Mouse (Mus musculus): ENCODE data around the gene Sptlc3. TPM values are rescaled to one million over a fixed set of nuclear protein-coding genes. Genes with fewer than 3 reads are reported as not detected.

The Sptlc3 gene
- polyA plus RNA-seq (2012; rRNA removed) (not detected in 2 replicates), polyA plus RNA-seq (2014; fragmentation: Nextera tagmentation; extraction: Ambion mirVana) (not detected in 2 replicates)

GRCm38 (mm10) chr2:139493836-139494235 lies at the start of gene Sptlc3:
Sptlc3 (plus strand) TSS chr2:139493913.
- Histone ChIP-seq H3K4me3 (ENCODE audit: insufficient read depth in 1 of 2, low read depth in 2 of 2, low read length in 2 of 2) (no peak within 1 kb of the TSS), H3K36me3 (replicated peaks; ENCODE audit: control insufficient read depth, insufficient read depth, low read depth) (no peaks in the 10 kb centered on the region), H3K27ac (no peak within 1 kb of the TSS), H3K4me2 (ENCODE audit: low read depth) (no peak within 1 kb of the TSS), H3K9ac (replicated peaks) (no peak within 1 kb of the TSS), H3K9me3 (ENCODE audit: control insufficient read depth, low read length) (no peaks in the 10 kb centered on the region), H3K4me1 (replicated peaks; ENCODE audit: control insufficient read depth in 2 of 2, insufficient read depth in 2 of 2, low read length in 1 of 2) (no peaks in the 10 kb centered on the region), H3K27me3 (ENCODE audit: control insufficient read depth, insufficient read depth, low read length) (no peaks in the 10 kb centered on the region)
- TF ChIP-seq CTCF (IDR thresholded peaks at IDR 0.05; ENCODE audit: low read depth) (no peak), EP300 (IDR thresholded peaks at IDR 0.05; ENCODE audit: low read depth) (no peak)
- WGBS (ENCODE audit: insufficient replicate concordance): 38% methylated on average over 5 of the region's 5 CpGs
- DNase-seq (ENCODE audit: low read depth in 3 of 3, low spot score in 3 of 3) (no peak), ATAC-seq (ENCODE audit: insufficient read depth) (no peak)

GRCm38 (mm10) chr2:139467726-139468125 lies 26.0 kb upstream of the Sptlc3 start:
- 73% methylated on average over 4 of the region's 4 CpGs for WGBS (ENCODE audit: insufficient replicate concordance)
- H3K4me2 ChIP-seq (ENCODE audit: low read depth): no peak overlapping the region
- H3K4me3 ChIP-seq (ENCODE audit: insufficient read depth in 1 of 2, low read depth in 2 of 2, low read length in 2 of 2): no peak overlapping the region
- no peaks in the 10 kb centered on the region for H3K27me3 ChIP-seq (ENCODE audit: control insufficient read depth, insufficient read depth, low read length)
- no peak overlapping the region for H3K27ac ChIP-seq
- H3K9ac ChIP-seq (replicated peaks): no peak overlapping the region
- ATAC-seq (ENCODE audit: insufficient read depth) (no peak), DNase-seq (ENCODE audit: low read depth in 3 of 3, low spot score in 3 of 3) (no peak)
- H3K4me1 ChIP-seq (replicated peaks; ENCODE audit: control insufficient read depth in 2 of 2, insufficient read depth in 2 of 2, low read length in 1 of 2): no peaks in the 10 kb centered on the region
- no peak for TF ChIP-seq EP300 (IDR thresholded peaks at IDR 0.05; ENCODE audit: low read depth)
- no peak for TF ChIP-seq CTCF (IDR thresholded peaks at IDR 0.05; ENCODE audit: low read depth)
- H3K9me3 ChIP-seq (ENCODE audit: control insufficient read depth, low read length): no peaks in the 10 kb centered on the region
- no peaks in the 10 kb centered on the region for H3K36me3 ChIP-seq (replicated peaks; ENCODE audit: control insufficient read depth, insufficient read depth, low read depth)

- DNase-seq (ENCODE audit: low read depth in 3 of 3, low spot score in 3 of 3): no peak
- H3K4me2 ChIP-seq (ENCODE audit: low read depth): no peak overlapping the region
- no peaks in the 10 kb centered on the region for H3K9me3 ChIP-seq (ENCODE audit: control insufficient read depth, low read length)
- H3K36me3 ChIP-seq (replicated peaks; ENCODE audit: control insufficient read depth, insufficient read depth, low read depth): no peaks in the 10 kb centered on the region
- H3K27ac ChIP-seq: no peak overlapping the region
- no peak overlapping the region for H3K9ac ChIP-seq (replicated peaks)
- H3K4me1 ChIP-seq (replicated peaks; ENCODE audit: control insufficient read depth in 2 of 2, insufficient read depth in 2 of 2, low read length in 1 of 2): no peaks in the 10 kb centered on the region
- ATAC-seq (ENCODE audit: insufficient read depth): no peak
- TF ChIP-seq CTCF (IDR thresholded peaks at IDR 0.05; ENCODE audit: low read depth) (no peak), EP300 (IDR thresholded peaks at IDR 0.05; ENCODE audit: low read depth) (no peak)
- H3K4me3 ChIP-seq (ENCODE audit: insufficient read depth in 1 of 2, low read depth in 2 of 2, low read length in 2 of 2): no peak overlapping the region
- H3K27me3 ChIP-seq (ENCODE audit: control insufficient read depth, insufficient read depth, low read length): no peaks in the 10 kb centered on the region
- 28% methylated on average over 5 of the region's 5 CpGs for WGBS (ENCODE audit: insufficient replicate concordance)
These were observed 5.0 kb upstream of the Sptlc3 start for GRCm38 (mm10) chr2:139488708-139489107.

GRCm38 (mm10) chr2:139494629-139495028 lies 916 bp downstream of the Sptlc3 start:
- DNase-seq (ENCODE audit: low read depth in 3 of 3, low spot score in 3 of 3) (no peak), ATAC-seq (ENCODE audit: insufficient read depth) (no peak)
- Histone ChIP-seq H3K27me3 (ENCODE audit: control insufficient read depth, insufficient read depth, low read length) (no peaks in the 10 kb centered on the region), H3K27ac (no peak overlapping the region), H3K36me3 (replicated peaks; ENCODE audit: control insufficient read depth, insufficient read depth, low read depth) (no peaks in the 10 kb centered on the region), H3K4me2 (ENCODE audit: low read depth) (no peak overlapping the region), H3K4me1 (replicated peaks; ENCODE audit: control insufficient read depth in 2 of 2, insufficient read depth in 2 of 2, low read length in 1 of 2) (no peaks in the 10 kb centered on the region), H3K9ac (replicated peaks) (no peak overlapping the region), H3K4me3 (ENCODE audit: insufficient read depth in 1 of 2, low read depth in 2 of 2, low read length in 2 of 2) (no peak overlapping the region), H3K9me3 (ENCODE audit: control insufficient read depth, low read length) (no peaks in the 10 kb centered on the region)
- TF ChIP-seq CTCF (IDR thresholded peaks at IDR 0.05; ENCODE audit: low read depth): no peak
- no peak for TF ChIP-seq EP300 (IDR thresholded peaks at IDR 0.05; ENCODE audit: low read depth)
- 21% methylated on average over 5 of the region's 5 CpGs for WGBS (ENCODE audit: insufficient replicate concordance)

- Histone ChIP-seq H3K27ac (no peak overlapping the region), H3K4me2 (ENCODE audit: low read depth) (no peak overlapping the region), H3K9ac (replicated peaks) (no peak overlapping the region), H3K4me3 (ENCODE audit: insufficient read depth in 1 of 2, low read depth in 2 of 2, low read length in 2 of 2) (no peak overlapping the region), H3K9me3 (ENCODE audit: control insufficient read depth, low read length) (no peaks in the 10 kb centered on the region), H3K36me3 (replicated peaks; ENCODE audit: control insufficient read depth, insufficient read depth, low read depth) (no peaks in the 10 kb centered on the region), H3K4me1 (replicated peaks; ENCODE audit: control insufficient read depth in 2 of 2, insufficient read depth in 2 of 2, low read length in 1 of 2) (no peaks in the 10 kb centered on the region), H3K27me3 (ENCODE audit: control insufficient read depth, insufficient read depth, low read length) (no peaks in the 10 kb centered on the region)
- 51% methylated on average over 5 of the region's 5 CpGs for WGBS (ENCODE audit: insufficient replicate concordance)
- DNase-seq (ENCODE audit: low read depth in 3 of 3, low spot score in 3 of 3) (no peak), ATAC-seq (ENCODE audit: insufficient read depth) (no peak)
- TF ChIP-seq EP300 (IDR thresholded peaks at IDR 0.05; ENCODE audit: low read depth): no peak
- no peak for TF ChIP-seq CTCF (IDR thresholded peaks at IDR 0.05; ENCODE audit: low read depth)
These were observed 68.3 kb downstream of the Sptlc3 start for GRCm38 (mm10) chr2:139561966-139562505.
